ENCODE assay signal across 12 mouse cellular contexts in the genomic region with DNA sequence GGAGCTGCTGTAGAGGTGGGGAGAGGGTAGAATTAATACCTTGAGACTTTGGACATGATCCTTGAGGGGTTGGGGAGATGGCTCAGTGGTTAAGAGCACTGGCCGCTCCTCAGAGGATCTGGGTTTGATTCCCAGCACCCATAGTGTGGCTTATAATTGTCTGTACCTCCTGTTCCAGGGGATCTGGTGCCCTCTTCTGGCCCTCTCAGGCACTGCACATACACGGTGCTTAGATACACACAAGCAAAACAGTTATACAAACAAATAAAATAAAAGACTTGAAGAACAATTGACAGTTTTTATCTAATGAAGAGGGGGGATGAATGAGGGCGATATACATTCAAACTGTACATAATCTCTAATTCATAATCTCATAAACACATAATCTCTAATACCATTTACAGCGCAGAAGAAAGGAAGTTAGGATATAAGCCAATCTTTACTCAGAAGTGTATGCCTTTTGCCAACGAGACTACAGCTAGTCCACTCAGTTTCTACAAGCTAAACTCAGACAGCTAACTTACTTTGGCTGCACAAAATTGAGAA. TPM values are rescaled to one million over a fixed set of nuclear protein-coding genes. Genes with fewer than 3 reads are reported as not detected.
DNase-seq lines count a peak whose midpoint lies in the region; ATAC-seq and TF ChIP-seq lines count a peak whose summit lies in the region.
"Had no signal": no experiment of that assay in that cellular context is flagged by ENCODE, and none has a peak within 500 bp of the region (broad histone marks: within the 10 kb centered on the region; RNA-seq: fewer than 3 reads in every experiment).

No protein-coding gene starts in this region.

- no peak for ATAC-seq in stomach, postnatal 0 days (ENCODE audit: low FRiP score, low TSS enrichment)
- ATAC-seq in neural tube, embryonic 15.5 days (ENCODE audit: low FRiP score), result no peak

- WGBS in stomach, postnatal 0 days, result 90% methylated on average over 5 of the region's 5 CpGs
- 96% methylated on average over 5 of the region's 5 CpGs for WGBS in neural tube, embryonic 15.5 days

- H3K4me1 ChIP-seq in embryonic fibroblast, embryonic 13.5 days (ENCODE audit: control insufficient read depth, insufficient read depth, low read length), result peaks cover 6% of the 10 kb centered on the region; the same call in 1 of the 2 replicates
- no peaks in the 10 kb centered on the region; the same call in 1 of the 2 replicates for H3K4me1 ChIP-seq in stomach, postnatal 0 days (replicated peaks; ENCODE audit: control insufficient read depth, insufficient read depth)
- H3K4me1 ChIP-seq in neural tube, embryonic 15.5 days, result peaks cover 23% of the 10 kb centered on the region

- H3K27ac ChIP-seq in left cerebral cortex, adult 2 months, result no peak overlapping the region
- H3K27ac ChIP-seq in embryonic fibroblast, embryonic 13.5 days (ENCODE audit: insufficient read depth, low read length), result no peak overlapping the region
- no peak overlapping the region for H3K27ac ChIP-seq in stomach, postnatal 0 days (replicated peaks)
- no peak overlapping the region for H3K27ac ChIP-seq in neural tube, embryonic 15.5 days (replicated peaks)

- no peak overlapping the region for H3K4me2 ChIP-seq in stomach, postnatal 0 days (replicated peaks; ENCODE audit: low read depth)
- no peak overlapping the region for H3K4me2 ChIP-seq in neural tube, embryonic 15.5 days

- no peak overlapping the region for H3K4me3 ChIP-seq in left cerebral cortex, adult 2 months
- H3K4me3 ChIP-seq in embryonic fibroblast, embryonic 13.5 days (ENCODE audit: insufficient read depth, low read length), result no peak overlapping the region
- H3K4me3 ChIP-seq in stomach, postnatal 0 days (ENCODE audit: low read depth, low read length), result no peak overlapping the region
- no peak overlapping the region for H3K4me3 ChIP-seq in neural tube, embryonic 15.5 days (replicated peaks)

- H3K9ac ChIP-seq in stomach, postnatal 0 days (ENCODE audit: low read length), result no peak overlapping the region
- no peak overlapping the region for H3K9ac ChIP-seq in neural tube, embryonic 15.5 days (replicated peaks)

- no peak for TF ChIP-seq EP300 in stomach, postnatal 0 days (optimal IDR thresholded peaks at IDR 0.05)

- TF ChIP-seq CTCF in left cerebral cortex, adult 2 months (IDR thresholded peaks at IDR 0.05), result peak; percentile 36
- 0 out of 2 replicates have a peak, but pooled peaks have one; percentile 14 for TF ChIP-seq CTCF in embryonic fibroblast, embryonic 13.5 days (IDR thresholded peaks at IDR 0.05; ENCODE audit: borderline replicate concordance, insufficient read depth, low read length)
- TF ChIP-seq CTCF in stomach, postnatal 0 days (IDR thresholded peaks at IDR 0.05; ENCODE audit: low read depth), result peak; percentile 59

- TF ChIP-seq POLR2A in embryonic fibroblast, embryonic 13.5 days (IDR thresholded peaks at IDR 0.05; ENCODE audit: low read depth, low read length), result no peak

- intact Hi-C loops in left cerebral cortex, adult 2 months (cut with DNase I), result loop anchor here (5.0 kb wide), 1 partner anchor 79 kb away; no protein-coding TSS in a partner anchor
- intact Hi-C loops in left cerebral cortex, postnatal 25 days (cut with DNase I), result no loop called here

- peak; percentile 22 for DNase-seq in adrenal gland, postnatal 14 days
- no peak for DNase-seq in adrenal gland, postnatal 25 days
- DNase-seq in left cerebral cortex, adult 2 months (ENCODE audit: extremely low spot score in 1 of 2, low spot score in 2 of 2), result no peak
- DNase-seq in left cerebral cortex, postnatal 25 days (ENCODE audit: low spot score in 2 of 2), result no peak
- no peak for DNase-seq in stomach, postnatal 0 days (ENCODE audit: low spot score)
- no peak for DNase-seq in frontal cortex, postnatal 25 days (ENCODE audit: low spot score in 2 of 2)

- no peaks in the 10 kb centered on the region; the same call in 1 of the 2 replicates for H3K36me3 ChIP-seq in stomach, postnatal 0 days (ENCODE audit: control insufficient read depth, insufficient read depth, low read length)
- H3K36me3 ChIP-seq in neural tube, embryonic 15.5 days, result no peaks in the 10 kb centered on the region

- no peaks in the 10 kb centered on the region for H3K9me3 ChIP-seq in stomach, postnatal 0 days (ENCODE audit: control insufficient read depth, low read length)
- H3K9me3 ChIP-seq in neural tube, embryonic 15.5 days (replicated peaks), result no peaks in the 10 kb centered on the region

- no peaks in the 10 kb centered on the region for H3K27me3 ChIP-seq in stomach, postnatal 0 days (ENCODE audit: control insufficient read depth, insufficient read depth, low read length)
- no peaks in the 10 kb centered on the region for H3K27me3 ChIP-seq in neural tube, embryonic 15.5 days (replicated peaks)

RNA-seq across cellular contexts. Expression of gene Nf1, which starts 2.7 kb away (rescaled TPM):
- 58.9 and 62.3 TPM in 2 replicates for total RNA-seq in adrenal gland, postnatal 14 days (2021)
- total RNA-seq in adrenal gland, postnatal 25 days (2021), result 71.1 and 80.0 TPM in 2 replicates
- total RNA-seq in left cerebral cortex, adult 2 months (2021), result 100 to 1,000 TPM; 129 to 131 TPM
- 100 to 1,000 TPM; 119 to 124 TPM for total RNA-seq in left cerebral cortex, postnatal 25 days (2021)
- polyA plus RNA-seq in embryonic fibroblast, embryonic 13.5 days (2011; ENCODE audit: insufficient read length, low read depth, missing spikeins), result 56.3 and 65.2 TPM in 2 replicates
- 2.6 and 3.2 TPM in 2 replicates for polyA plus RNA-seq in stomach, postnatal 0 days (2015; fragmentation: Nextera tagmentation; extraction: Ambion mirVana)
- 5.4 and 5.6 TPM in 2 replicates for polyA plus RNA-seq in neural tube, embryonic 15.5 days (2015; fragmentation: Nextera tagmentation; extraction: Ambion mirVana)

RNA-seq across cellular contexts. Expression of gene Gm9964, which starts 40.1 kb away (rescaled TPM):
- not detected in 2 replicates for total RNA-seq in adrenal gland, postnatal 14 days (2021)
- not detected in 2 replicates for total RNA-seq in adrenal gland, postnatal 25 days (2021)
- under 1 TPM; 0.68 TPM for total RNA-seq in left cerebral cortex, adult 2 months (2021)
- under 1 TPM in 1 of 2 experiments, not detected in 1; 0.53 TPM for total RNA-seq in left cerebral cortex, postnatal 25 days (2021)
- polyA plus RNA-seq in embryonic fibroblast, embryonic 13.5 days (2011; ENCODE audit: insufficient read length, low read depth, missing spikeins), result not detected in 2 replicates
- polyA plus RNA-seq in stomach, postnatal 0 days (2015; fragmentation: Nextera tagmentation; extraction: Ambion mirVana), result not detected in 2 replicates
- polyA plus RNA-seq in neural tube, embryonic 15.5 days (2015; fragmentation: Nextera tagmentation; extraction: Ambion mirVana), result not detected in 2 replicates
- total RNA-seq: heart, postnatal 36 days had no signal
- polyA plus RNA-seq: forebrain, embryonic 11.5 days; limb, embryonic 11.5 days; stomach, embryonic 14.5 days had no signal
